Comparison of ENCODE assay signal across 9 mouse cellular contexts in genomic region chr5:136566001-136566811, GRCm38 (mm10). TPM values are rescaled to one million over a fixed set of nuclear protein-coding genes. Genes with fewer than 3 reads are reported as not detected.
DNase-seq lines count a peak whose midpoint lies in the region; ATAC-seq and TF ChIP-seq lines count a peak whose summit lies in the region.
"Had no signal": no experiment of that assay in that cellular context is flagged by ENCODE, and none has a peak within 500 bp of the region (broad histone marks: within the 10 kb centered on the region; RNA-seq: fewer than 3 reads in every experiment).

No protein-coding gene starts in this region.

- no peaks in the 10 kb centered on the region for H3K36me3 ChIP-seq in embryonic facial prominence, embryonic 15.5 days
- no peaks in the 10 kb centered on the region for H3K36me3 ChIP-seq in liver, adult 2 months (ENCODE audit: control insufficient read depth, insufficient read depth, low read length)
- no peaks in the 10 kb centered on the region for H3K36me3 ChIP-seq in midbrain, embryonic 16.5 days (ENCODE audit: control insufficient read depth, insufficient read depth, low read length)
- H3K36me3 ChIP-seq: G1E had no signal

- peak overlapping the region; percentile 85 for H3K27ac ChIP-seq in embryonic facial prominence, embryonic 15.5 days (replicated peaks)
- peak overlapping the region; percentile 68 for H3K27ac ChIP-seq in liver, adult 2 months (replicated peaks; ENCODE audit: insufficient read depth, low read depth, low read length)
- H3K27ac ChIP-seq in midbrain, embryonic 16.5 days (ENCODE audit: low read length), result peak overlapping the region; percentile 97

- peak; percentile 71 for DNase-seq in 3134 (ENCODE audit: extremely low read depth, insufficient read length, low spot score)
- peak; percentile 78 for DNase-seq in adrenal gland, postnatal 25 days
- peak; percentile 46 to 51 for DNase-seq in heart, adult 9 months (ENCODE audit: low spot score in 2 of 2)
- peak; percentile 53 to 55 for DNase-seq in kidney, adult 8-10 months
- DNase-seq in liver, adult 2 months (ENCODE audit: extremely low read depth, low read depth, low spot score), result peak; percentile 40
- peak; percentile 73 to 76 for DNase-seq in spleen, postnatal 10 days (ENCODE audit: low spot score in 2 of 2)

- under 1% methylated on average over 57 of the region's 79 CpGs for WGBS in embryonic facial prominence, embryonic 15.5 days
- WGBS in liver, adult 2 months, result under 1% methylated on average over 56 of the region's 79 CpGs
- WGBS in midbrain, embryonic 16.5 days, result under 1% methylated on average over 36 of the region's 79 CpGs

- no peaks in the 10 kb centered on the region for H3K9me3 ChIP-seq in embryonic facial prominence, embryonic 15.5 days (replicated peaks)
- H3K9me3 ChIP-seq in midbrain, embryonic 16.5 days (replicated peaks; ENCODE audit: control insufficient read depth, low read length, poor library complexity, severe bottlenecking), result no peaks in the 10 kb centered on the region

- TF ChIP-seq POLR2A in liver, adult 2 months (IDR thresholded peaks at IDR 0.05; ENCODE audit: extremely low read depth, insufficient read depth, low read length), result no peak

- H3K79me2 ChIP-seq in liver, adult 2 months (ENCODE audit: control insufficient read depth, insufficient read depth, low read length), result peaks cover 17% of the 10 kb centered on the region; the same call in 1 of the 2 replicates

- peak overlapping the region; percentile 99 for H3K4me2 ChIP-seq in embryonic facial prominence, embryonic 15.5 days (replicated peaks)
- peak overlapping the region; percentile 93 for H3K4me2 ChIP-seq in midbrain, embryonic 16.5 days (ENCODE audit: low read length)

- H3K4me3 ChIP-seq in embryonic facial prominence, embryonic 15.5 days (replicated peaks), result peak overlapping the region; percentile 93
- peak overlapping the region; percentile 97 for H3K4me3 ChIP-seq in liver, adult 2 months (ENCODE audit: insufficient read depth, low read depth, low read length)
- peak overlapping the region; percentile 99 for H3K4me3 ChIP-seq in midbrain, embryonic 16.5 days (ENCODE audit: low read depth, low read length)

- H3K9ac ChIP-seq in embryonic facial prominence, embryonic 15.5 days, result peak overlapping the region; percentile 79
- H3K9ac ChIP-seq in liver, adult 2 months (ENCODE audit: low read depth, low read length), result peak overlapping the region; percentile 98
- H3K9ac ChIP-seq in midbrain, embryonic 16.5 days (ENCODE audit: low read depth, low read length), result peak overlapping the region; percentile 96

- peaks cover 33% of the 10 kb centered on the region for H3K4me1 ChIP-seq in embryonic facial prominence, embryonic 15.5 days
- H3K4me1 ChIP-seq in liver, adult 2 months (ENCODE audit: control insufficient read depth, insufficient read depth, low read length), result peaks cover 5% of the 10 kb centered on the region; the same call in 1 of the 2 replicates
- H3K4me1 ChIP-seq in midbrain, embryonic 16.5 days (ENCODE audit: control insufficient read depth, insufficient read depth, low read length), result peaks cover 34% of the 10 kb centered on the region

- H3K27me3 ChIP-seq in embryonic facial prominence, embryonic 15.5 days, result peaks cover 31% of the 10 kb centered on the region
- no peaks in the 10 kb centered on the region for H3K27me3 ChIP-seq in liver, adult 2 months (ENCODE audit: control insufficient read depth, insufficient read depth, low read length)
- H3K27me3 ChIP-seq in midbrain, embryonic 16.5 days (ENCODE audit: control insufficient read depth, insufficient read depth, low read depth, low read length), result peaks cover 5% of the 10 kb centered on the region

- TF ChIP-seq CTCF in liver, adult 2 months (IDR thresholded peaks at IDR 0.05; ENCODE audit: low read depth, low read length), result 0 out of 2 replicates have a peak, but pooled peaks have one; percentile 7

- ATAC-seq in embryonic facial prominence, embryonic 15.5 days (ENCODE audit: insufficient number of reproducible peaks, low FRiP score, low TSS enrichment, low read depth), result peak; percentile 20; the same call in 1 of the 2 replicates
- peak; percentile 43 for ATAC-seq in midbrain, embryonic 16.5 days

RNA-seq across cellular contexts. Expression of gene Cux1, which starts 1.1 kb away (rescaled TPM):
- 109 and 110 TPM in 2 replicates for total RNA-seq in adrenal gland, postnatal 25 days (2021)
- polyA plus RNA-seq in embryonic facial prominence, embryonic 15.5 days (2015; fragmentation: Nextera tagmentation; extraction: Ambion mirVana), result 72.7 and 78.0 TPM in 2 replicates
- 9.5 and 12.6 TPM in 2 replicates for total RNA-seq in liver, adult 2 months (2014; rRNA removed)
- polyA plus RNA-seq in liver, adult 2 months (2012; rRNA removed), result 11.6 and 12.6 TPM in 2 replicates
- 109 and 117 TPM in 2 replicates for polyA plus RNA-seq in midbrain, embryonic 16.5 days (2015; fragmentation: Nextera tagmentation; extraction: Ambion mirVana)

Comparison
In these comparisons a context has a peak if more than half of its experiments do, and no peak if none do; other contexts are left out.
1. Peak in every context shown above with its lines: DNase-seq, ATAC-seq, H3K4me3 ChIP-seq and H3K27ac ChIP-seq.